Mouse (Mus musculus) liver, embryonic 15.5 days (tissue): ENCODE data around the gene Ppp3cb. TPM values are rescaled to one million over a fixed set of nuclear protein-coding genes. Genes with fewer than 3 reads are reported as not detected.

Source experiments
- ATAC-seq: fragments of 200-750 bp; cut with Nextera tagmentation; 2 replicates; pipeline ENCODE4 v1.8.0; 2017; ENCODE audit warnings: moderate number of reproducible peaks, mild to moderate bottlenecking, moderate library complexity; ENCODE audit not compliant: insufficient read depth
- H3K27ac ChIP-seq: fragments of 300-500 bp; sonication (generic); replicated peaks from 2 replicates; pipeline ENCODE4 v1.5.1; 2015; ENCODE audit warnings: mild to moderate bottlenecking, inconsistent platforms
- H3K27me3 ChIP-seq: fragments of 300-500 bp; sonication (generic); 2 replicates; pipeline ENCODE4 v1.6.1; 2015; ENCODE audit warnings: mild to moderate bottlenecking, inconsistent platforms
- H3K36me3 ChIP-seq: fragments of 300-500 bp; sonication (generic); replicated peaks from 2 replicates; pipeline ENCODE4 v1.6.1; 2015; ENCODE audit warnings: moderate library complexity, mild to moderate bottlenecking, inconsistent platforms
- H3K4me1 ChIP-seq: fragments of 300-500 bp; sonication (generic); replicated peaks from 2 replicates; pipeline ENCODE4 v1.6.1; 2015; ENCODE audit warnings: inconsistent platforms
- H3K4me2 ChIP-seq: fragments of 300-500 bp; sonication (generic); 2 replicates; pipeline ENCODE4 v1.6.1; 2015; ENCODE audit warnings: moderate library complexity, mild to moderate bottlenecking, inconsistent platforms
- H3K4me3 ChIP-seq: fragments of 300-500 bp; sonication (generic); replicated peaks from 2 replicates; pipeline ENCODE4 v1.5.1; 2015; ENCODE audit warnings: mild to moderate bottlenecking, inconsistent platforms
- H3K9ac ChIP-seq: fragments of 300-500 bp; sonication (generic); 2 replicates; pipeline ENCODE4 v1.6.1; 2015; ENCODE audit warnings: moderate library complexity, mild to moderate bottlenecking, inconsistent platforms
- H3K9me3 ChIP-seq: fragments of 300-500 bp; sonication (generic); replicated peaks from 2 replicates; pipeline ENCODE4 v1.6.1; 2016; ENCODE audit warnings: inconsistent platforms
- WGBS: fragments of 180-500 bp; shearing (Covaris S2); methylation state at CpG from one replicate; pipeline ENCODE4 v1.1.7; 2015; ENCODE audit warnings: mixed read lengths; ENCODE audit not compliant: insufficient replicate concordance; 5-methylcytosine and 5-hydroxymethylcytosine counted together
- polyA plus RNA-seq: library from polyadenylated mRNA; unstranded; fragments of >200 nt; fragmentation: Nextera tagmentation; extraction: Ambion mirVana; gene quantifications from 2 replicates; pipeline ENCODE4 v1.2.1, GENCODE M21; 2015

Gene Ppp3cb
- polyA plus RNA-seq, 1 experiment from 2014 or later, result 18.2 TPM

GRCm38 (mm10) chr14:20544467-20545411 lies 1.6 kb downstream of the Ppp3cb start:
- Histone ChIP-seq H3K27me3 (no peaks in the 10 kb centered on the region), H3K36me3 (0 out of 2 replicates have a peak, but pooled peaks cover 2% of the 10 kb centered on the region), H3K9ac (peak overlapping the region; percentile 50), H3K4me2 (peak overlapping the region; percentile 76), H3K27ac (peak overlapping the region; percentile 99), H3K4me3 (peak overlapping the region; percentile 84), H3K4me1 (peaks cover 31% of the 10 kb centered on the region), H3K9me3 (no peaks in the 10 kb centered on the region)
- WGBS, result 28% methylated on average over 7 of the region's 7 CpGs
- ATAC-seq, result peak; percentile 35

- H3K4me3 ChIP-seq, result no peak overlapping the region
- WGBS, result 41% methylated on average over 4 of the region's 4 CpGs
- H3K4me1 ChIP-seq, result no peaks in the 10 kb centered on the region
- H3K4me2 ChIP-seq, result no peak overlapping the region
- no peaks in the 10 kb centered on the region for H3K27me3 ChIP-seq
- ATAC-seq, result no peak
- H3K36me3 ChIP-seq, result peaks cover 13% of the 10 kb centered on the region
- H3K9ac ChIP-seq, result no peak overlapping the region
- no peak overlapping the region for H3K27ac ChIP-seq
- no peaks in the 10 kb centered on the region for H3K9me3 ChIP-seq
These were observed 16.7 kb downstream of the Ppp3cb start for GRCm38 (mm10) chr14:20529643-20530042.

- Histone ChIP-seq H3K4me2 (no peak overlapping the region), H3K4me3 (no peak overlapping the region), H3K9ac (no peak overlapping the region), H3K9me3 (no peaks in the 10 kb centered on the region), H3K4me1 (no peaks in the 10 kb centered on the region), H3K27me3 (no peaks in the 10 kb centered on the region), H3K27ac (no peak overlapping the region), H3K36me3 (peaks cover 45% of the 10 kb centered on the region)
- ATAC-seq, result no peak
- 91% methylated on average over 2 of the region's 2 CpGs for WGBS
These were observed 26.2 kb downstream of the Ppp3cb start for GRCm38 (mm10) chr14:20520179-20520578.

- no peak for ATAC-seq
These were observed 37.9 kb downstream of the Ppp3cb start for GRCm38 (mm10) chr14:20508424-20508823.

GRCm38 (mm10) chr14:20502966-20503365 lies 43.4 kb downstream of the Ppp3cb start:
- Histone ChIP-seq H3K4me2 (no peak overlapping the region), H3K27me3 (no peaks in the 10 kb centered on the region), H3K9ac (no peak overlapping the region), H3K4me3 (no peak overlapping the region), H3K36me3 (peaks cover 31% of the 10 kb centered on the region), H3K27ac (no peak overlapping the region), H3K4me1 (no peaks in the 10 kb centered on the region), H3K9me3 (no peaks in the 10 kb centered on the region)
- ATAC-seq, result no peak
- WGBS, result 87% methylated on average over 10 of the region's 10 CpGs

More at GRCm38 (mm10) chr14:20508424-20508823, 37.9 kb downstream of the Ppp3cb start:
- Histone ChIP-seq H3K27me3 (no peaks in the 10 kb centered on the region), H3K4me1 (peaks cover 2% of the 10 kb centered on the region; the same call in 1 of the 2 replicates), H3K4me3 (no peak overlapping the region), H3K36me3 (peaks cover 29% of the 10 kb centered on the region), H3K4me2 (no peak overlapping the region), H3K9ac (no peak overlapping the region), H3K9me3 (no peaks in the 10 kb centered on the region), H3K27ac (no peak overlapping the region)
- WGBS, result 85% methylated on average over 2 of the region's 2 CpGs

- Histone ChIP-seq H3K4me3 (no peak overlapping the region), H3K4me2 (no peak overlapping the region), H3K27ac (no peak overlapping the region), H3K36me3 (peaks cover 43% of the 10 kb centered on the region), H3K4me1 (0 out of 2 replicates have a peak, but pooled peaks cover 2% of the 10 kb centered on the region), H3K9me3 (no peaks in the 10 kb centered on the region), H3K9ac (no peak overlapping the region), H3K27me3 (no peaks in the 10 kb centered on the region)
- no peak for ATAC-seq
- 81% methylated on average over 3 of the region's 3 CpGs for WGBS
These were observed 46.4 kb downstream of the Ppp3cb start for GRCm38 (mm10) chr14:20499982-20500381.

- no peak for ATAC-seq
- H3K9me3 ChIP-seq, result no peaks in the 10 kb centered on the region
- no peaks in the 10 kb centered on the region for H3K27me3 ChIP-seq
- 0 out of 2 replicates have a peak, but pooled peaks cover 2% of the 10 kb centered on the region for H3K4me1 ChIP-seq
- no peak within 1 kb of the TSS for H3K4me3 ChIP-seq
- H3K36me3 ChIP-seq, result peaks cover 43% of the 10 kb centered on the region
- no peak within 1 kb of the TSS for H3K4me2 ChIP-seq
- H3K9ac ChIP-seq, result no peak within 1 kb of the TSS
- H3K27ac ChIP-seq, result no peak within 1 kb of the TSS
- WGBS, result 73% methylated on average over 2 of the region's 2 CpGs
These were observed 49.8 kb downstream of the Ppp3cb start, which contains the start of gene Mss51 for GRCm38 (mm10) chr14:20496603-20497002. TSS of gene Mss51 (minus strand) at chr14:20496901.

- no peaks in the 10 kb centered on the region for H3K27me3 ChIP-seq
- H3K9ac ChIP-seq, result no peak overlapping the region
- no peak for ATAC-seq
- no peaks in the 10 kb centered on the region for H3K9me3 ChIP-seq
- H3K36me3 ChIP-seq, result peaks cover 25% of the 10 kb centered on the region
- WGBS, result 86% methylated on average over 5 of the region's 5 CpGs
- no peak overlapping the region for H3K4me2 ChIP-seq
- no peak overlapping the region for H3K27ac ChIP-seq
- H3K4me1 ChIP-seq, result peaks cover 7% of the 10 kb centered on the region
- H3K4me3 ChIP-seq, result no peak overlapping the region
These were observed 60.3 kb downstream of the Ppp3cb start for GRCm38 (mm10) chr14:20486031-20486430.

GRCm38 (mm10) chr14:20482051-20482751 lies 64.2 kb downstream of the Ppp3cb start:
- WGBS, result 70% methylated on average over 7 of the region's 7 CpGs
- Histone ChIP-seq H3K4me2 (no peak overlapping the region), H3K4me1 (peaks cover 33% of the 10 kb centered on the region), H3K36me3 (peaks cover 19% of the 10 kb centered on the region), H3K4me3 (no peak overlapping the region), H3K9me3 (no peaks in the 10 kb centered on the region), H3K27me3 (no peaks in the 10 kb centered on the region), H3K27ac (no peak overlapping the region), H3K9ac (no peak overlapping the region)
- ATAC-seq, result no peak

- Histone ChIP-seq H3K27ac (no peak overlapping the region), H3K4me2 (peak overlapping the region; percentile 49), H3K36me3 (peaks cover 16% of the 10 kb centered on the region; the same call in 1 of the 2 replicates), H3K4me3 (no peak overlapping the region), H3K27me3 (no peaks in the 10 kb centered on the region), H3K4me1 (peaks cover 40% of the 10 kb centered on the region), H3K9me3 (no peaks in the 10 kb centered on the region), H3K9ac (no peak overlapping the region)
- 8% methylated on average over 5 of the region's 5 CpGs for WGBS
- no peak for ATAC-seq
These were observed 65.2 kb downstream of the Ppp3cb start for GRCm38 (mm10) chr14:20481211-20481610.

GRCm38 (mm10) chr14:20480195-20480579 lies 66.2 kb downstream of the Ppp3cb start:
- peak overlapping the region; percentile 92 for H3K27ac ChIP-seq
- peak overlapping the region; percentile 84 for H3K4me3 ChIP-seq
- H3K4me2 ChIP-seq, result peak overlapping the region; percentile 82
- H3K9me3 ChIP-seq, result no peaks in the 10 kb centered on the region
- H3K36me3 ChIP-seq, result peaks cover 19% of the 10 kb centered on the region; the same call in 1 of the 2 replicates
- no peaks in the 10 kb centered on the region for H3K27me3 ChIP-seq
- 70% methylated on average over 1 of the region's 1 CpGs for WGBS
- peak overlapping the region; percentile 83 for H3K9ac ChIP-seq
- peaks cover 40% of the 10 kb centered on the region for H3K4me1 ChIP-seq
- ATAC-seq, result no peak; the same call in 1 of the 2 replicates
